ENCODE assay signal across 13 mouse cellular contexts in genomic region chr13:57876966-57877365, GRCm38 (mm10). TPM values are rescaled to one million over a fixed set of nuclear protein-coding genes. Genes with fewer than 3 reads are reported as not detected.
"Had no signal": no experiment of that assay in that cellular context is flagged by ENCODE, and none has a peak within 500 bp of the region (broad histone marks: within the 10 kb centered on the region; RNA-seq: fewer than 3 reads in every experiment).

No protein-coding gene starts in this region.

- DNase-seq: kidney, adult 2 months; kidney, postnatal 25 days; liver, embryonic 13.5 days; lung, adult 2 months; lung, postnatal 14 days; lung, postnatal 4 days; midbrain, embryonic 14.5 days; retina, postnatal 1 day; thymus, adult 18-20 months; thymus, postnatal 4 days had no signal

RNA-seq across cellular contexts. Expression of gene Spock1, which starts 31.2 kb away (rescaled TPM):
- total RNA-seq: liver, adult 2 months; megakaryocyte progenitor cell, adult 5-6 weeks; megakaryocyte-erythroid progenitor cell, adult 5-6 weeks had no signal
